Mouse (Mus musculus): ENCODE measurements at regions not wholly inside any gene's neighbourhood (a gene's known extent, or its start where the extent isn't known, plus 50 kb on each side); places are given as distances from the start of the nearest gene placed in this dataset.

- no peak for DNase-seq (ENCODE audit: low read depth, low spot score)
These were observed 156.9 kb upstream of the Sox11 start for GRCm38 (mm10) chr12:27499276-27499675.

- DNase-seq (ENCODE audit: low read depth, low spot score), result no peak
These were observed 154.6 kb upstream of the Sox11 start for GRCm38 (mm10) chr12:27496826-27497557.

GRCm38 (mm10) chr12:27492270-27492669 is 149.9 kb upstream of the Sox11 start:
- DNase-seq (ENCODE audit: low read depth, low spot score), result no peak

GRCm38 (mm10) chr12:27481230-27481629 is 138.9 kb upstream of the Sox11 start:
- no peak for DNase-seq (ENCODE audit: low read depth, low spot score)

- no peak for DNase-seq (ENCODE audit: low read depth, low spot score)
These were observed 137.2 kb upstream of the Sox11 start for GRCm38 (mm10) chr12:27479601-27480001.

- no peak for DNase-seq (ENCODE audit: low read depth, low spot score)
These were observed 132.3 kb upstream of the Sox11 start for GRCm38 (mm10) chr12:27474631-27475030.

GRCm38 (mm10) chr12:27471557-27471956 is 129.2 kb upstream of the Sox11 start:
- no peak for DNase-seq (ENCODE audit: low read depth, low spot score)

- no peak for DNase-seq (ENCODE audit: low read depth, low spot score)
These were observed 128.0 kb upstream of the Sox11 start for GRCm38 (mm10) chr12:27470346-27470745.

- no peak for DNase-seq (ENCODE audit: low read depth, low spot score)
These were observed 126.4 kb upstream of the Sox11 start for GRCm38 (mm10) chr12:27468782-27469181.

GRCm38 (mm10) chr12:27468141-27468540 is 125.8 kb upstream of the Sox11 start:
- DNase-seq (ENCODE audit: low read depth, low spot score), result no peak

- DNase-seq (ENCODE audit: low read depth, low spot score), result no peak
These were observed 123.3 kb upstream of the Sox11 start for GRCm38 (mm10) chr12:27465499-27466150.

GRCm38 (mm10) chr12:27458674-27459073 is 116.3 kb upstream of the Sox11 start:
- no peak for DNase-seq (ENCODE audit: low read depth, low spot score)

- no peak for DNase-seq (ENCODE audit: low read depth, low spot score)
These were observed 95.4 kb upstream of the Sox11 start for GRCm38 (mm10) chr12:27437661-27438345.

GRCm38 (mm10) chr12:27431338-27431737 is 89.0 kb upstream of the Sox11 start:
- no peak for DNase-seq (ENCODE audit: low read depth, low spot score)

GRCm38 (mm10) chr12:27417387-27418009 is 75.1 kb upstream of the Sox11 start:
- DNase-seq (ENCODE audit: low read depth, low spot score), result no peak

- DNase-seq (ENCODE audit: low read depth, low spot score), result no peak
These were observed 68.2 kb upstream of the Sox11 start for GRCm38 (mm10) chr12:27410555-27410954.

- DNase-seq (ENCODE audit: low read depth, low spot score), result no peak
These were observed 66.1 kb upstream of the Sox11 start for GRCm38 (mm10) chr12:27408440-27408839.

- DNase-seq (ENCODE audit: low read depth, low spot score), result no peak
These were observed 57.0 kb upstream of the Sox11 start for GRCm38 (mm10) chr12:27399392-27399791.
